Mouse (Mus musculus): ENCODE measurements around the gene Sox9. TPM values are rescaled to one million over a fixed set of nuclear protein-coding genes. Genes with fewer than 3 reads are reported as not detected.
A peak's percentile ranks its signal among the peaks of the same experiment; 100 is the strongest.

Sox9 gene
- polyA plus RNA-seq, 1 experiment: not detected

- H3K4me1 ChIP-seq (ENCODE audit: control insufficient read depth, insufficient read depth, low read length): peaks cover 27% of the 10 kb centered on the region
- no peak overlapping the region for H3K4me3 ChIP-seq (ENCODE audit: insufficient read depth, low read depth, low read length)
- TF ChIP-seq POLR2A (IDR thresholded peaks at IDR 0.05; ENCODE audit: insufficient read depth, low read depth, low read length): no peak
- peak; percentile 54; the same call in 1 of the 2 replicates for TF ChIP-seq CTCF (IDR thresholded peaks at IDR 0.05; ENCODE audit: insufficient read depth, low read depth, low read length)
- 2% methylated on average over 10 of the region's 10 CpGs for whole genome bisulfite sequencing
- H3K27ac ChIP-seq (ENCODE audit: insufficient read depth, low read depth, low read length): no peak overlapping the region
Observed at GRCm38 (mm10) chr11:112779762-112780161, 2.3 kb upstream of the Sox9 start.

- peaks cover 33% of the 10 kb centered on the region for H3K4me1 ChIP-seq (ENCODE audit: control insufficient read depth, insufficient read depth, low read length)
- H3K4me3 ChIP-seq (ENCODE audit: insufficient read depth, low read depth, low read length): no peak overlapping the region
- TF ChIP-seq CTCF (IDR thresholded peaks at IDR 0.05; ENCODE audit: insufficient read depth, low read depth, low read length): no peak
- TF ChIP-seq POLR2A (IDR thresholded peaks at IDR 0.05; ENCODE audit: insufficient read depth, low read depth, low read length): no peak
- 20% methylated on average over 19 of the region's 19 CpGs for WGBS
- no peak overlapping the region for H3K27ac ChIP-seq (ENCODE audit: insufficient read depth, low read depth, low read length)
Observed at GRCm38 (mm10) chr11:112780394-112780920, 1.6 kb upstream of the Sox9 start.

GRCm38 (mm10) chr11:112781035-112781911 is 751 bp upstream of the Sox9 start:
- WGBS: 3% methylated on average over 48 of the region's 49 CpGs
- no peak overlapping the region for H3K27ac ChIP-seq (ENCODE audit: insufficient read depth, low read depth, low read length)

GRCm38 (mm10) chr11:112782357-112783121 is 515 bp downstream of the Sox9 start:
- Histone ChIP-seq H3K4me1 (ENCODE audit: control insufficient read depth, insufficient read depth, low read length) (peaks cover 33% of the 10 kb centered on the region), H3K27ac (ENCODE audit: insufficient read depth, low read depth, low read length) (no peak overlapping the region)

More at GRCm38 (mm10) chr11:112781035-112781911, 751 bp upstream of the Sox9 start:
- Histone ChIP-seq H3K4me3 (ENCODE audit: insufficient read depth, low read depth, low read length) (peak overlapping the region; percentile 47), H3K4me1 (ENCODE audit: control insufficient read depth, insufficient read depth, low read length) (peaks cover 33% of the 10 kb centered on the region)
- TF ChIP-seq CTCF (IDR thresholded peaks at IDR 0.05; ENCODE audit: insufficient read depth, low read depth, low read length) (no peak), POLR2A (IDR thresholded peaks at IDR 0.05; ENCODE audit: insufficient read depth, low read depth, low read length) (no peak)

GRCm38 (mm10) chr11:112783401-112784346 is 1.6 kb downstream of the Sox9 start:
- under 1% methylated on average over 42 of the region's 42 CpGs for WGBS
- peaks cover 34% of the 10 kb centered on the region for H3K4me1 ChIP-seq (ENCODE audit: control insufficient read depth, insufficient read depth, low read length)
- TF ChIP-seq CTCF (IDR thresholded peaks at IDR 0.05; ENCODE audit: insufficient read depth, low read depth, low read length) (no peak), POLR2A (IDR thresholded peaks at IDR 0.05; ENCODE audit: insufficient read depth, low read depth, low read length) (no peak)
- peak overlapping the region; percentile 47 for H3K4me3 ChIP-seq (ENCODE audit: insufficient read depth, low read depth, low read length)
- H3K27ac ChIP-seq (ENCODE audit: insufficient read depth, low read depth, low read length): no peak overlapping the region; the same call in 1 of the 2 replicates

More at GRCm38 (mm10) chr11:112782357-112783121, 515 bp downstream of the Sox9 start:
- TF ChIP-seq CTCF (IDR thresholded peaks at IDR 0.05; ENCODE audit: insufficient read depth, low read depth, low read length): no peak
- TF ChIP-seq POLR2A (IDR thresholded peaks at IDR 0.05; ENCODE audit: insufficient read depth, low read depth, low read length): no peak
- WGBS: under 1% methylated on average over 75 of the region's 75 CpGs
- peak overlapping the region; percentile 47 for H3K4me3 ChIP-seq (ENCODE audit: insufficient read depth, low read depth, low read length)

- Histone ChIP-seq H3K4me1 (ENCODE audit: control insufficient read depth, insufficient read depth, low read length) (peaks cover 34% of the 10 kb centered on the region), H3K27ac (ENCODE audit: insufficient read depth, low read depth, low read length) (no peak overlapping the region), H3K4me3 (ENCODE audit: insufficient read depth, low read depth, low read length) (peak overlapping the region; percentile 45)
- WGBS: 5% methylated on average over 30 of the region's 30 CpGs
- no peak for TF ChIP-seq POLR2A (IDR thresholded peaks at IDR 0.05; ENCODE audit: insufficient read depth, low read depth, low read length)
- no peak for TF ChIP-seq CTCF (IDR thresholded peaks at IDR 0.05; ENCODE audit: insufficient read depth, low read depth, low read length)
Observed at GRCm38 (mm10) chr11:112784347-112784902, 2.4 kb downstream of the Sox9 start.

GRCm38 (mm10) chr11:112784903-112785381 is 2.9 kb downstream of the Sox9 start:
- 3% methylated on average over 34 of the region's 34 CpGs for WGBS
- no peak for TF ChIP-seq POLR2A (IDR thresholded peaks at IDR 0.05; ENCODE audit: insufficient read depth, low read depth, low read length)
- TF ChIP-seq CTCF (IDR thresholded peaks at IDR 0.05; ENCODE audit: insufficient read depth, low read depth, low read length): no peak
- H3K27ac ChIP-seq (ENCODE audit: insufficient read depth, low read depth, low read length): peak overlapping the region; percentile 26; the same call in 1 of the 2 replicates

More at GRCm38 (mm10) chr11:112784903-112785381, 2.9 kb downstream of the Sox9 start:
- Histone ChIP-seq H3K4me1 (ENCODE audit: control insufficient read depth, insufficient read depth, low read length) (peaks cover 34% of the 10 kb centered on the region), H3K4me3 (ENCODE audit: insufficient read depth, low read depth, low read length) (peak overlapping the region; percentile 45)
